Mouse (Mus musculus): ENCODE measurements around the gene Acot1.
"Not testable (repeated sequence)": the region's sequence is repeated elsewhere in the genome, so short reads cannot be mapped to it uniquely, and the experiment has no call there.

Gene Acot1

GRCm38 (mm10) chr12:84022266-84022665 lies 13.0 kb downstream of the Acot1 start:
- DNase-seq (ENCODE audit: low spot score) = not testable (repeated sequence)

- DNase-seq (ENCODE audit: low spot score) = no peak
Observed at GRCm38 (mm10) chr12:84023052-84023745, 13.9 kb downstream of the Acot1 start.

- no peak for DNase-seq (ENCODE audit: low spot score)
Observed at GRCm38 (mm10) chr12:84025888-84026287, 16.6 kb downstream of the Acot1 start.

- DNase-seq (ENCODE audit: low spot score) = not testable (repeated sequence)
Observed at GRCm38 (mm10) chr12:84028328-84028727, 19.0 kb downstream of the Acot1 start.

GRCm38 (mm10) chr12:84029043-84029442 lies 19.8 kb downstream of the Acot1 start:
- DNase-seq (ENCODE audit: low spot score) = not testable (repeated sequence)

GRCm38 (mm10) chr12:84030659-84031332 lies 21.5 kb downstream of the Acot1 start:
- peak; percentile 76 for DNase-seq (ENCODE audit: low spot score)

- DNase-seq (ENCODE audit: low spot score) = no peak
Observed at GRCm38 (mm10) chr12:84032854-84033253, 23.6 kb downstream of the Acot1 start.

- DNase-seq (ENCODE audit: low spot score) = not testable (repeated sequence)
Observed at GRCm38 (mm10) chr12:84033302-84033701, 24.0 kb downstream of the Acot1 start.

- DNase-seq (ENCODE audit: low spot score) = no peak
Observed at GRCm38 (mm10) chr12:84034108-84034507, 24.8 kb downstream of the Acot1 start.

- DNase-seq (ENCODE audit: low spot score) = not testable (repeated sequence)
Observed at GRCm38 (mm10) chr12:84038241-84038640, 29.0 kb downstream of the Acot1 start, which contains the start of gene Acot4. TSS of gene Acot4 (plus strand) at chr12:84038379.

- DNase-seq (ENCODE audit: low spot score) = not testable (repeated sequence)
Observed at GRCm38 (mm10) chr12:84038691-84039111, 29.4 kb downstream of the Acot1 start, which contains the start of gene Gm49366. TSS of gene Gm49366 (plus strand) at chr12:84038935.

- DNase-seq (ENCODE audit: low spot score) = no peak
Observed at GRCm38 (mm10) chr12:84042248-84042647, 33.0 kb downstream of the Acot1 start.

GRCm38 (mm10) chr12:84044045-84044444 lies 34.8 kb downstream of the Acot1 start:
- no peak for DNase-seq (ENCODE audit: low spot score)

- no peak for DNase-seq (ENCODE audit: low spot score)
Observed at GRCm38 (mm10) chr12:84046906-84047305, 37.6 kb downstream of the Acot1 start.

GRCm38 (mm10) chr12:84050744-84051143 lies 41.5 kb downstream of the Acot1 start:
- not testable (repeated sequence) for DNase-seq (ENCODE audit: low spot score)

- no peak for DNase-seq (ENCODE audit: low spot score)
Observed at GRCm38 (mm10) chr12:84051937-84052474, 42.7 kb downstream of the Acot1 start, which contains the start of gene Acot3. TSS of gene Acot3 (plus strand) at chr12:84052144.

- no peak for DNase-seq (ENCODE audit: low spot score)
Observed at GRCm38 (mm10) chr12:84052609-84053008, 43.3 kb downstream of the Acot1 start.

- no peak for DNase-seq (ENCODE audit: low spot score)
Observed at GRCm38 (mm10) chr12:84053173-84053572, 43.9 kb downstream of the Acot1 start.

- no peak for DNase-seq (ENCODE audit: low spot score)
Observed at GRCm38 (mm10) chr12:84053679-84054391, 44.5 kb downstream of the Acot1 start.

GRCm38 (mm10) chr12:84060946-84061345 lies 51.7 kb downstream of the Acot1 start:
- peak; percentile 57 for DNase-seq (ENCODE audit: low spot score)

- DNase-seq (ENCODE audit: low spot score) = no peak
Observed at GRCm38 (mm10) chr12:84062336-84062735, 53.0 kb downstream of the Acot1 start.

- no peak for DNase-seq (ENCODE audit: low spot score)
Observed at GRCm38 (mm10) chr12:84063228-84063627, 53.9 kb downstream of the Acot1 start.

All from MN1 (cell line).